Mouse (Mus musculus) spleen, adult 2 months (tissue): ENCODE measurements around the gene Cdh23. TPM values are rescaled to one million over a fixed set of nuclear protein-coding genes. Genes with fewer than 3 reads are reported as not detected.

Source experiments
- DNase-seq, 2 experiments: peaks; one replicate each; pipeline versions ENCODE4 v3.0.0 to v3.0.0-alpha.2; 2012 to 2021; ENCODE audit warnings: low spot score in 2 of 2, low read depth in 1 of 2
- H3K27ac ChIP-seq: fragments of 200-500 bp; 2 replicates; pipeline ENCODE4 v1.5.1; 2012; ENCODE audit warnings: low read length, inconsistent platforms; ENCODE audit not compliant: insufficient read depth
- H3K27me3 ChIP-seq: fragments of 200-500 bp; 2 replicates; pipeline ENCODE4 v1.6.1; 2012; ENCODE audit warnings: mild to moderate bottlenecking, moderate library complexity, low read length, inconsistent platforms; ENCODE audit not compliant: control insufficient read depth, insufficient read depth
- H3K36me3 ChIP-seq: fragments of 200-500 bp; 2 replicates; pipeline ENCODE4 v1.6.1; 2012; ENCODE audit warnings: mild to moderate bottlenecking, low read length, inconsistent platforms; ENCODE audit not compliant: control insufficient read depth, insufficient read depth
- H3K4me1 ChIP-seq: fragments of 200-500 bp; 2 replicates; pipeline ENCODE4 v1.6.1; 2011; ENCODE audit warnings: inconsistent platforms; ENCODE audit not compliant: control insufficient read depth, insufficient read depth, insufficient read length
- H3K4me3 ChIP-seq: fragments of 200-500 bp; 2 replicates; pipeline ENCODE4 v1.5.1; 2011; ENCODE audit warnings: mild to moderate bottlenecking, inconsistent platforms; ENCODE audit not compliant: insufficient read depth, insufficient read length; ENCODE audit errors: extremely low read depth
- CTCF ChIP-seq: fragments of 200-500 bp; IDR thresholded peaks from 2 replicates; pipeline ENCODE4 v1.5.1; 2011; ENCODE audit warnings: mild to moderate bottlenecking, inconsistent platforms; ENCODE audit not compliant: insufficient read depth, insufficient read length, insufficient replicate concordance; ENCODE audit errors: extremely low read depth
- POLR2A ChIP-seq: fragments of 200-500 bp; IDR thresholded peaks from 2 replicates; pipeline ENCODE4 v1.6.1; 2011; ENCODE audit warnings: low read depth, low read length, inconsistent platforms
- WGBS: fragments of 180-500 bp; shearing (Covaris S2); methylation state at CpG from one replicate; pipeline ENCODE4 v1.1.7; 2018; 5-methylcytosine and 5-hydroxymethylcytosine counted together
- polyA plus RNA-seq: library from polyadenylated mRNA; depleted of rRNA; stranded (reverse); fragments of >200 nt; gene quantifications from 2 replicates; pipeline ENCODE4 v1.2.3, GENCODE M21; 2012

Cdh23 gene
- polyA plus RNA-seq, 1 experiment, result 2.7 TPM

DNA sequence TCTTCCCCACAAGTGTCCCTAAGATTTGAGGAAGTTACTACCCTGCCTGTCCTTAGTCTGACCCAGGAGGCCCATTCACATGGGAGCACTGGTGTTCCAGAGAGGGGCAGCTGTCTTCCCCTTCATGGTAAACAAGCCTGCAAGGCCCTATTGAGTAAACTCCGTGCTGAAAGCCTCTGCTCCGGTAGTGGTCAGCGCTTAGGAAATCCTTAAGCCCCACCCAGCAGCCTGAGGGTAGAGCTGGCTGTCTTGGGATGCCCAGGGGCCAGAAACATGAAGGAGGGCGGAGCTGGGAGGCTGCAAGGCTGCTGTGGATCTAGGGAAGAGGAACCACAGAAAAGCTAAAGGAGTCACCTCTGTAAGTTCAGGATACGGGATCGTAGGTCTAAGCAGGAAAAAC is 347.2 kb downstream of the Cdh23 start:
- no peaks in the 10 kb centered on the region for H3K27me3 ChIP-seq
- 40% methylated on average over 6 of the region's 6 CpGs for WGBS
- H3K4me3 ChIP-seq, result peak overlapping the region; percentile 77; the same call in 1 of the 2 replicates
- H3K4me1 ChIP-seq, result peaks cover 42% of the 10 kb centered on the region
- DNase-seq, result no peak
- H3K36me3 ChIP-seq, result no peaks in the 10 kb centered on the region
- no peak for TF ChIP-seq CTCF
- no peak for TF ChIP-seq POLR2A
- H3K27ac ChIP-seq, result peak overlapping the region; percentile 93

DNA sequence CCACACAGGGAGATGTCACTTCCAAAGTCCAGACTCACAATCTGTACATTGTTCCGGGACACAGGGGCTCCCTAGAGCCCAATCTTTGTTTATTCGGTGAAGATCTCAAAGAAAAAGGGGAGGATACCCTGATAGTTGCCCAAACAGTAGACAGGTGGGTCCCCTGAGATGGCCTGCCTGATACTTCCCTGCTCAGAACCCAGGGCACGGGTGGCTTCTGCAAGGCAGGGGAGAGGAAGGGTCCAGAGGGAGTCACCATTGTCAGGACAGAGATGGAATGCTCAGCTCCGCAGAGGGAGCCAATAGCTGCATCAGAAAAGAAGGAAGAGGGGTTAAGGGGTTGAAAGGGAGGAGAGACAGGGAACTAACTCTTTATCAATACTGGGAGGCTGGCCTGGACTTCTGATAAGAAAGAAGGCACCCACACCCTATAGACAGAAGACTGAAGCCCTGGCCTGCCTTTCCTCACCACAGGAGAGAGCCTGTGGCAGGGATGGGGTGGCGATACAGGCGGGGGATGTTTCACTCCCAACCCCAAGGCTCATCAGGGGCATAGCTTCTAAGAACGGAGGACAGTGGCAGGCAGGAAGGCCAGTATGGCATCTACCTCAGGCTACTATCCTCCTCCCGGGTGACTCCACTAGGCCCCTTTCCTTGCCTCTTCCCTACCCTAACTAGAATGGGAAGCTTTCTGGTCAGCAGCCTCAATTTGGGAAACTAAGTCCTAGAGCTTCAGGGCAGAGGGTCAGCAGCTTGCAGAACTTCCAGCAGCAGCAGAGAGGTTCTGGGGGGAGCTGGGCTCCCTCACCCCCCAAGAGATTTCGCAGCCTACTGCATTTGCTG is 348.3 kb downstream of the Cdh23 start:
- 55% methylated on average over 9 of the region's 9 CpGs for WGBS
- no peaks in the 10 kb centered on the region for H3K36me3 ChIP-seq
- TF ChIP-seq CTCF (no peak), POLR2A (no peak)
- H3K4me3 ChIP-seq, result peak overlapping the region; percentile 77
- no peak for DNase-seq
- H3K27ac ChIP-seq, result peak overlapping the region; percentile 93
- no peaks in the 10 kb centered on the region for H3K27me3 ChIP-seq
- H3K4me1 ChIP-seq, result peaks cover 42% of the 10 kb centered on the region

DNA sequence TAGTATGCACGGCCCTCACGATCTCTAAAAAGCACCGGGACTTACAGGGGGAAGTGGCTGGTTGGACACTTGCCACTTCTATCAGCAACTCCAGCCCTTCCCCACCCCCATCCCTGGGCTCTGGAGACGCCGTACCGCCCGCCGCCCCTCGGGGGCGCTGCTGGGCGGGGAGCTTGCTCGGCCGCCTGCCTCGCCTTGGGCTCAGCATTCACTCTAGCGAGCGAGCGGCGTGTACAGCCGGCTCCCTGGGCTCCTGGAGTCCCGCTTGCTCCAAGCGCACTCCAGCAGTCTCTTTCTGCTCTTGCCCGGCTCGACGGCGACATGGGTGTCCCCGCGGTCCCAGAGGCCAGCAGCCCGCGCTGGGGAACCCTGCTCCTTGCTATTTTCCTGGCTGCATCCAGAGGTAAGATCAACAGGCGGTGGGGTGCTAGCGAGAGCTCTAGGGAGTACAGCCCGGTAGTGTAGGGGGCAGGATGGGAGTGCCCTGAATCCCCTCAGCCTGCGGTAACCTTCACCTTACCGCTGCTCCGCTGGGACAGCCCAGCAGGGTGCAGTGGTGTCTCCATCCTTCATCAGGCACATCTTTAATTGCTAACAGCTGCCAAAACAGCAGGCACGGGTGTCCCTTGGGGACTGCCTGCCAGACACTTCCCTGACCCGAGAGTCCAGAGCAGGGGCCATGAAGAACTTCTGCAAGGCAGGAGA is 349.4 kb downstream of the Cdh23 start, which contains the start of gene Vsir:
Gene Vsir (plus strand): TSS at position 151 of the 705 bp plus-strand sequence.
- Histone ChIP-seq H3K27me3 (no peaks in the 10 kb centered on the region), H3K4me1 (peaks cover 35% of the 10 kb centered on the region), H3K36me3 (no peaks in the 10 kb centered on the region), H3K4me3 (peak within 1 kb of the TSS; percentile 77), H3K27ac (peak within 1 kb of the TSS; percentile 93)
- peak; percentile 55 to 79 for DNase-seq
- TF ChIP-seq CTCF (peak; percentile 90), POLR2A (0 out of 2 replicates have a peak, but pooled peaks have one; percentile 16)
- WGBS, result 1% methylated on average over 37 of the region's 37 CpGs

DNA sequence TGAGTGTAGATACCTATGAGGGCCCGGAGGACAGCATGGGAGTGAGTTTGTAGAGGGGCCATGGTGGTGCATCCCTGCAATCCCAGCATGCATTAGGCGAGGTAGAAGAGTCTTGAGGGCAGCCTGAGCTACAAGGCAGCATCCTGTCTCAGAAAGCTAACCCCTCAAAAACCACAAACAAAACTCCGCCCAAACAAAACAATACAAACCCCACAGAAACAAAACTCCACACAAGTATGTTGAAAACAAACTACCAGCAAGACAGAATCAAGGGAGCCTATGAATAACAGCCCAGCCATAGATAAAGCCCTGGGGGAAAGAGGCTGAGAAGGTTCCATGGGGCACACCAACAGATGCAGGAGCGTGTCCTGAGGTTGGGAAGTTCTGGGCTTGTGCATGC is 350.2 kb downstream of the Cdh23 start:
- TF ChIP-seq CTCF, result no peak
- no peak for TF ChIP-seq POLR2A
- H3K36me3 ChIP-seq, result no peaks in the 10 kb centered on the region
- H3K27me3 ChIP-seq, result no peaks in the 10 kb centered on the region
- H3K27ac ChIP-seq, result peak overlapping the region; percentile 34; the same call in 1 of the 2 replicates
- peak in 1 of 2 experiments; percentile 34 for DNase-seq
- H3K4me3 ChIP-seq, result no peak overlapping the region
- 61% methylated on average over 4 of the region's 4 CpGs for WGBS
- H3K4me1 ChIP-seq, result peaks cover 29% of the 10 kb centered on the region

DNA sequence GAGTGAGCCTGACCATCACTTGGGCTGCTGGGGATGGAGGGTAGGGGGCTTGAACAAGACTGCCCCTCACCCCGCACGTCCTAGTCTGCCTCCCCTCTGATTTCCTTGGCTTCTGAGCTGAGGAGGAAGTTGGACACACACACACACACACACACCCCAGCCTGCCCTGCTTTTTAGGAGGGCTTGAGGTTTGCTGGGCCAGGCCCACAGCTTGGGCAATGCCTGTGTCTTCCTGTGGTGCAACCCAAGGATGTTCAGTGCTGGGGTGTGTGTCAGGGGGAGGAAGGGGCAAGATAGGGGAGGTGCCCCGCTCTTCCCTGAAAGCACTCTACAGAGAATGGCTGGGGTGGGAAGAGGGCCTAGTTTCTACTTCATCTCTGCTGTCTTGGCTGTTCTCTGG is 352.2 kb downstream of the Cdh23 start:
- Histone ChIP-seq H3K27ac (no peak overlapping the region), H3K27me3 (no peaks in the 10 kb centered on the region), H3K36me3 (no peaks in the 10 kb centered on the region), H3K4me3 (no peak overlapping the region), H3K4me1 (peaks cover 17% of the 10 kb centered on the region; the same call in 1 of the 2 replicates)
- TF ChIP-seq POLR2A (no peak), CTCF (no peak)
- DNase-seq, result no peak
- WGBS, result 32% methylated on average over 3 of the region's 3 CpGs

DNA sequence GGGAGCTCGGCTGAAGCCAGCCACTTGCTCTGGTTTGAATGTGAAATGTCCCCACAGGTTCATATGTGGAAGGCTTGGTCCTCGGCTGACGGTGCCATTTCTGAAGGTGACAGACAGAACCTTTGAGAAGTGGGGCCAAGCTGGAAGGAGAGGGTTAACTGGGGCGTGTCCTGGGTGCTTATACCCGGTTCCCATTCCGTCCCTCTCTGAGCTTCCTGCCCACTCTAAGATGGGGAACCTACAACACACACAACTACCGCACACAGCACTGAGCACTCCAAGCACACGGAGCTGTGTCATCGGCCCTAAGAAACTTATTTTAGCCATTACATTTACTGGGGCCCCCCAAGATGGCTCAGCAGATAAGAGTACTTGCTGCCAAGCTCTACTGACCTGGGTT is 354.8 kb downstream of the Cdh23 start:
- 30% methylated on average over 9 of the region's 9 CpGs for WGBS

DNA sequence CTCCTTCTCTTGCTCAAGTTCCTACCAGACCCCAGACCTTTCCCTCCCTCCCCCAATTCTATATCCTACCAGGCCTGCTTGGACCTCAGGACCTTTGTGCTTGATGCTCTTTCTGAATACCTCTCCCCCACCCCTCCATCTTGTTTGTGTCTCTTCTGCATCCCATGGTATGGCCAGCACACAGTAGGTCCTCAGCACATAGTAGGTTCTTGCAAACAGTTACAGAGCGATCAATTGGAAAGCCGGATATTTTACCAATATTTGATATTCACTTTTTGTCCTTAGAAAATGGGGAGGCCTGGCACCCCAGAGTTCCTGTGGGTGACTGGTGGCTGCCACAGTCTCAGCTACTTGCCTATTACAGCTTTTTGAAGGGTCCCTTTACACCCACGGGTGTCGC is 361.3 kb downstream of the Cdh23 start:
- Histone ChIP-seq H3K27ac (no peak overlapping the region), H3K4me1 (no peaks in the 10 kb centered on the region; the same call in 1 of the 2 replicates), H3K27me3 (no peaks in the 10 kb centered on the region), H3K36me3 (no peaks in the 10 kb centered on the region), H3K4me3 (no peak overlapping the region)
- DNase-seq, result no peak
- TF ChIP-seq POLR2A (no peak), CTCF (no peak)
- WGBS, result 88% methylated on average over 4 of the region's 4 CpGs

More for the DNA sequence above, 354.8 kb downstream of the Cdh23 start:
- H3K4me3 ChIP-seq, result no peak overlapping the region
- DNase-seq, result no peak
- H3K27ac ChIP-seq, result no peak overlapping the region
- H3K27me3 ChIP-seq, result no peaks in the 10 kb centered on the region
- no peak for TF ChIP-seq POLR2A
- TF ChIP-seq CTCF, result no peak
- peaks cover 8% of the 10 kb centered on the region; the same call in 1 of the 2 replicates for H3K4me1 ChIP-seq
- H3K36me3 ChIP-seq, result no peaks in the 10 kb centered on the region
